Mouse (Mus musculus): ENCODE measurements around the gene Gm28269. TPM values are rescaled to one million over a fixed set of nuclear protein-coding genes. Genes with fewer than 3 reads are reported as not detected.

Gene Gm28269
- polyA plus RNA-seq, 1 experiment from 2014 or later = not detected

Other genes starting within 250 kb of the Gm28269 start
- 2.5 and 2.6 TPM in 2 replicates for gene Slc6a14, start 30.2 kb downstream of the Gm28269 start, polyA plus RNA-seq (2015; fragmentation: Nextera tagmentation; extraction: Ambion mirVana)